Mouse (Mus musculus) embryonic facial prominence, embryonic 14.5 days (tissue): Measurements from ENCODE around the gene Nsd2. TPM values are rescaled to one million over a fixed set of nuclear protein-coding genes. Genes with fewer than 3 reads are reported as not detected.

ENCODE experiments used
- microRNA-seq: library from miRNA; unstranded; fragments of <30 nt; microRNA quantifications from one replicate; pipeline ENCODE4, GENCODE M21; 2016; ENCODE audit warnings: borderline number of aligned reads
- polyA plus RNA-seq: library from polyadenylated mRNA; unstranded; fragments of >200 nt; fragmentation: Nextera tagmentation; extraction: Ambion mirVana; gene quantifications from 2 replicates; pipeline ENCODE4 v1.2.1, GENCODE M21; 2014

The Nsd2 gene
- polyA plus RNA-seq, 1 experiment from 2014 or later, result 40.4 TPM

Small RNA genes within 50 kb of the gene (microRNA-seq; reads per million reads assigned to microRNA genes)
- not detected for gene Mir7024

Other genes with a start within 250 kb of the Nsd2 start
- 56.9 and 62.1 TPM in 2 replicates for gene Fam53a, start 191.1 kb upstream of the Nsd2 start, polyA plus RNA-seq
- 0.54 and 0.60 TPM in 2 replicates for gene Gm9903, start 190.8 kb upstream of the Nsd2 start, polyA plus RNA-seq
- gene Slbp, start 168.2 kb upstream of the Nsd2 start, polyA plus RNA-seq, result 188 and 196 TPM in 2 replicates
- gene Tacc3, start 162.6 kb upstream of the Nsd2 start, polyA plus RNA-seq, result 127 and 153 TPM in 2 replicates
- 47.6 and 47.7 TPM in 2 replicates for gene Tmem129, start 162.3 kb upstream of the Nsd2 start, polyA plus RNA-seq
- gene Fgfr3, start 99.1 kb upstream of the Nsd2 start, polyA plus RNA-seq, result 23.1 and 26.0 TPM in 2 replicates
- 39.3 and 39.5 TPM in 2 replicates for gene Letm1, start 37.9 kb upstream of the Nsd2 start, polyA plus RNA-seq
- 46.7 and 51.1 TPM in 2 replicates for gene Nelfa, start 115.7 kb downstream of the Nsd2 start, polyA plus RNA-seq
- 78.7 and 81.0 TPM in 2 replicates for gene Gm1673, start 162.7 kb downstream of the Nsd2 start, polyA plus RNA-seq
- 0.31 and 0.38 TPM in 2 replicates for gene Nat8l, start 175.3 kb downstream of the Nsd2 start, polyA plus RNA-seq